Mouse (Mus musculus) forebrain, embryonic 11.5 days (tissue): ENCODE results near the gene Kctd20. TPM values are rescaled to one million over a fixed set of nuclear protein-coding genes. Genes with fewer than 3 reads are reported as not detected.

ENCODE experiments used
- ATAC-seq: fragments of 200-750 bp; cut with Nextera tagmentation; replicated peaks from 2 replicates; pipeline ENCODE4 v1.8.0; 2017; ENCODE audit warnings: moderate TSS enrichment; ENCODE audit not compliant: low FRiP score
- DNase-seq: peaks from one replicate; pipeline ENCODE4 v3.0.0-alpha.2; 2017; ENCODE audit warnings: low spot score
- H3K27ac ChIP-seq: fragments of 300-500 bp; sonication (generic); 2 replicates; pipeline ENCODE4 v1.5.1; 2014; ENCODE audit warnings: low read depth, low read length
- H3K27me3 ChIP-seq: fragments of 300-500 bp; sonication (generic); 2 replicates; pipeline ENCODE4 v1.6.1; 2014; ENCODE audit warnings: mild to moderate bottlenecking, low read length, mixed read lengths; ENCODE audit not compliant: control insufficient read depth, insufficient read depth
- H3K36me3 ChIP-seq: fragments of 300-500 bp; sonication (generic); 2 replicates; pipeline ENCODE4 v1.6.1; 2014; ENCODE audit warnings: mild to moderate bottlenecking, low read length, moderate library complexity, mixed read lengths; ENCODE audit not compliant: control insufficient read depth, insufficient read depth
- H3K4me1 ChIP-seq: fragments of 300-500 bp; sonication (generic); replicated peaks from 2 replicates; pipeline ENCODE4 v1.6.1; 2014; ENCODE audit warnings: low read length, mixed read lengths; ENCODE audit not compliant: control insufficient read depth, insufficient read depth
- H3K4me2 ChIP-seq: fragments of 300-500 bp; sonication (generic); 2 replicates; pipeline ENCODE4 v1.6.1; 2014; ENCODE audit warnings: low read depth, mild to moderate bottlenecking, low read length, moderate library complexity, mixed read lengths; ENCODE audit not compliant: severe bottlenecking
- H3K4me3 ChIP-seq: fragments of 300-500 bp; sonication (generic); 2 replicates; pipeline ENCODE4 v1.5.1; 2014; ENCODE audit warnings: low read depth, low read length
- H3K9ac ChIP-seq: fragments of 300-500 bp; sonication (generic); 2 replicates; pipeline ENCODE4 v1.6.1; 2014; ENCODE audit warnings: low read length
- H3K9me3 ChIP-seq: fragments of 300-500 bp; sonication (generic); 2 replicates; pipeline ENCODE4 v1.6.1; 2016; ENCODE audit warnings: low read length, mixed read lengths; ENCODE audit not compliant: control insufficient read depth
- WGBS: fragments of 180-500 bp; shearing (Covaris S2); extraction: QIAGEN DNeasy Blood & Tissue Kit; methylation state at CpG from one replicate; pipeline ENCODE4 v1.1.7; 2014; 5-methylcytosine and 5-hydroxymethylcytosine counted together
- polyA plus RNA-seq: library from polyadenylated mRNA; unstranded; fragments of >200 nt; fragmentation: Nextera tagmentation; extraction: Ambion mirVana; gene quantifications from 2 replicates; pipeline ENCODE4 v1.2.1, GENCODE M21; 2014

Kctd20 gene
- polyA plus RNA-seq, 1 experiment from 2014 or later = 116 TPM

DNA sequence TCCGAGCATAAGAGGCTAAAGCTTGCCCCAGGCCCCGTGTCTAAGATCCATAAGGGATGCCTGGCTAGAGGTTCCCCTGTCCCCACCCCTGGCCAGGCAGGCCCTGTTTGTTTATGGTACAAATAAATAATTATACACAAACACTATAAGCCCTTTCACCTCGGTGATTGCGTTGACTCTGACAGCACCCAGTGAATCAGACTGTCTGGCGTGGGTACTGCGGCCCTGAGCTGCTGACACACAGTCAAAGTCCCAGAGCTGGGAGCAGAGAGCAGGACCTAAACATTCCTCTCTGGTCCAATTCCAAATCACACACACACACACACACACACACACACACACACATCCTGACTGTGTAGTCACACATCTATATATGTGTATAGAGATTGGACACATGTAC is 37.8 kb upstream of the Kctd20 start:
- no peak for DNase-seq
- peaks cover 3% of the 10 kb centered on the region; the same call in 1 of the 2 replicates for H3K27me3 ChIP-seq
- no peaks in the 10 kb centered on the region for H3K9me3 ChIP-seq
- H3K36me3 ChIP-seq = no peaks in the 10 kb centered on the region
- H3K27ac ChIP-seq = no peak overlapping the region
- no peak overlapping the region for H3K9ac ChIP-seq
- H3K4me2 ChIP-seq = no peak overlapping the region
- H3K4me3 ChIP-seq = no peak overlapping the region
- peaks cover 5% of the 10 kb centered on the region; the same call in 1 of the 2 replicates for H3K4me1 ChIP-seq
- ATAC-seq = no peak
- WGBS = 81% methylated on average over 6 of the region's 6 CpGs

DNA sequence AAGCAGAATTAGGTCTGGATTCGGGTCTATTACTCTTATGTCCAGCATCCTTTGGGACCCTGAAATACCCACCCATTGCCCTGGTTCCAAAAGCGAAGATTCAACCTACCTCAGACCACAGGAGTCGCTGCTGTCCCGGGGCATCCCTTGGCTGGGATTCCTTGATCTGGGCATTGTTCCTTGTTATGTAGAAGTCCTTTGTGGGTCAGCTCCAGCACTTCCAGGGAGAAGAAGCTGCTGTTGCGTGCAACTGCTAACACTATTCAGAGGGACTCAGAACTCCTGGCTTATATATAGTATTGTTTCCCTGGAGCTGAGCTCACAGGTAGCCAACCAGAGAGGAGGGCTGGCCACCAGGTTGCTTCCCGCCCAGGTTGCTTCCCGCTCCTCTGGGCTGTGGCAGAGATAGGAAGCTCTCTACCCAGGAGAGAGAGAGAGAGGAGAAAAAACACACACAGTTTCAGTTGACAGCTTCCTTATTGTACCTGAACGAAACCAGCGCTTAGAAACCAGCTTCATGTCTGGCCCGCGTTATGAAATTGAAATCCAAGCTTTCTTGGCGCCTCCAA is 36.6 kb upstream of the Kctd20 start, which contains the start of gene 4930539E08Rik:
Gene 4930539E08Rik (minus strand): TSS at position 265 of the 569 bp plus-strand sequence.
- DNase-seq (no peak), ATAC-seq (no peak)
- no peak within 1 kb of the TSS for H3K4me3 ChIP-seq
- H3K4me2 ChIP-seq = no peak within 1 kb of the TSS
- H3K27ac ChIP-seq = no peak within 1 kb of the TSS
- 60% methylated on average over 12 of the region's 12 CpGs for WGBS
- no peak within 1 kb of the TSS for H3K9ac ChIP-seq
- no peaks in the 10 kb centered on the region for H3K9me3 ChIP-seq
- no peaks in the 10 kb centered on the region for H3K27me3 ChIP-seq
- no peaks in the 10 kb centered on the region for H3K36me3 ChIP-seq
- H3K4me1 ChIP-seq = no peaks in the 10 kb centered on the region

DNA sequence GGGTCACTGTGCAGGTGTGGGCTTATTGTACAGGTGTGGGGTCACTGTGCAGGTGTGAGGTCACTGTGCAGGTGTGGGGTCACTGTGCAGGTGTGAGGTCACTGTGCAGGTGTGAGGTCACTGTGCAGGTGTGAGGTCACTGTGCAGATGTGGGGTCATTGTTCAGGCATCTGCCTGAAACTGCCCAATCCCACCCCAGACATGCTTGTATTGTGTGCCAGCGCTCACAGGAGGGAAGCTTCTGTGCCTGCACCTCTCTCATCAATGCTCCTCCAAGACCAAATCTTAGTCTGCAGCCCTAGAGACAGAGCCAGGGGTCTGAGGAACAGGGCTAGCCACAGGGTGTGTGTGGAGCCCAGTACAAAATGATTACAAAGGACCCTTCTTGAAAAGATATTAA is 35.2 kb upstream of the Kctd20 start:
- ATAC-seq (no peak), DNase-seq (no peak)
- H3K9me3 ChIP-seq = no peaks in the 10 kb centered on the region
- H3K27me3 ChIP-seq = no peaks in the 10 kb centered on the region
- H3K4me2 ChIP-seq = no peak overlapping the region
- no peak overlapping the region for H3K4me3 ChIP-seq
- H3K4me1 ChIP-seq = no peaks in the 10 kb centered on the region
- H3K9ac ChIP-seq = no peak overlapping the region
- H3K36me3 ChIP-seq = no peaks in the 10 kb centered on the region
- WGBS = 79% methylated on average over 1 of the region's 1 CpGs
- H3K27ac ChIP-seq = no peak overlapping the region

DNA sequence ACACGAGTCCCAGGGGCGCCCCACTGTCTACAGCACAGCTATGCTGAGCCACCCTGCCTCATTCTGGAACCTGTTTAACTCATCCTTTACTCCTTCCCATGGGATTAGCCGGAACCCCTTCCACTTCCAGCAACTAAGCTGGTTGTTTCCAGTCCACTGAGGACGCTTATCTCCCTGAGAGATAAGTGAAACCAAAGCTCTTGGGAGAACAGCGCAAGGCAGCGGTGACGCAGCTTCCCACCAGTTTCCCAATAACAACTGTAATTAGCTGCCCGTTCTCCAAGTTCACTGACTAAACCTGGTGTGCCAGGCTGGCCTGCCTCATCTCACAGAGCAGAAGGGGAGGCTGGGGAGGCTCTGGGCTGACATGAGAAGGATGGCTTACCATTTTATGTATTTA is 30.7 kb upstream of the Kctd20 start:
- no peak overlapping the region for H3K27ac ChIP-seq
- no peak overlapping the region for H3K4me2 ChIP-seq
- no peak overlapping the region for H3K4me3 ChIP-seq
- no peaks in the 10 kb centered on the region for H3K9me3 ChIP-seq
- H3K27me3 ChIP-seq = no peaks in the 10 kb centered on the region
- DNase-seq (no peak), ATAC-seq (no peak)
- no peaks in the 10 kb centered on the region for H3K4me1 ChIP-seq
- no peak overlapping the region for H3K9ac ChIP-seq
- WGBS = 72% methylated on average over 8 of the region's 8 CpGs
- H3K36me3 ChIP-seq = no peaks in the 10 kb centered on the region

DNA sequence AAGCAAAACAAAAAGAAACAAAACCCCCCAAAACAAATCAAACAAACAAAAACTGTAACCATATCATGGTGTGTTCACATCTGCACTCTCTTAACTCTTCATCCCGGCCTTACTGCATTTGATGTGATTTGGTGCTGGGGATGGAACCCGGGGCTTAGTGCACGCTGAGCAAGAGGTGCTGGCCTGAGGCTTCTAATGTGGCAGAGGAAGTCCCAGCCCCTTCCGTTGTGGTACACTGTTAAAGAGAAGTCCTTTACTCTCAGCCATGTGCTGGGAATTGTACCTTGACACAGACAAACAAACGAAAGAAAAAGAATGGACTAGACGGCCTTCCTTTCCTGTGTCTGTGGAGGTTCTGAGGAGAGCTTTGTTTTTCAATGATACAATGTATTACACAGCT is 29.7 kb upstream of the Kctd20 start:
- DNase-seq (no peak), ATAC-seq (no peak)
- WGBS = 76% methylated on average over 6 of the region's 6 CpGs

DNA sequence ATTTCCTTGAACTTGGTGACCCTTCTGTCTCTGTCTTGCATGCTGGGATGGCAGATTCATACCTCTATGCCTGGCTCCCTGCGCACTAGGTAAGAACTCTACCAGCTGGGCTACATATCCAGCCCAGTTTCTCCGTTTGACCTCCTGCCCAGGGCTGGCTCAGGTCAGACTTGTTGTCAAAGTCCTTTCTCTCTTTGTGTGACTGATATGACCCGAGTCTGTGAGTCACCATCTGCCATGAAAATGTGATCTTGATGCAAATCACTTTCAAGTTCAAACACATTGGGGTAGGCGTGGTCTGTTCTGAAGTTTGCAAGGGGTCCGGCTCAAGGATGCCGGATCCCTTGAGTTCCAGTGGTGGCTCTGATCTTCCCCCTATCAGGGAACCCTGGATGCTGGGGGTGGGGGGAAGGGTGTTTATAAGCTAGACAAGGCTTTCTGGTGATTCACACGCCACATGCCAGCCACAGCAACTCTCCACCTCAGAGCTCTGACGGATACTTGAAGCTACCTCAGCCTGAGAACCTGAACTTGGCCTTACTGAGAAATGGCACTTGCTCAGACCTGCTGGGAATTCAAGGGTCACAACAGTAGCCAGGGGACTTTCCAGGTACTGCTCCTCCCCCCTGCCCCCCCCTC is 26.7 kb upstream of the Kctd20 start:
- H3K9me3 ChIP-seq = no peaks in the 10 kb centered on the region
- WGBS = 89% methylated on average over 8 of the region's 8 CpGs
- H3K9ac ChIP-seq = no peak overlapping the region
- no peaks in the 10 kb centered on the region for H3K4me1 ChIP-seq
- H3K36me3 ChIP-seq = no peaks in the 10 kb centered on the region
- no peak overlapping the region for H3K27ac ChIP-seq
- DNase-seq = no peak
- no peak overlapping the region for H3K4me3 ChIP-seq
- no peak for ATAC-seq
- H3K4me2 ChIP-seq = no peak overlapping the region
- H3K27me3 ChIP-seq = no peaks in the 10 kb centered on the region

More for the DNA sequence above, 29.7 kb upstream of the Kctd20 start:
- H3K27ac ChIP-seq = no peak overlapping the region
- H3K36me3 ChIP-seq = no peaks in the 10 kb centered on the region
- H3K9ac ChIP-seq = no peak overlapping the region
- no peak overlapping the region for H3K4me2 ChIP-seq
- H3K4me1 ChIP-seq = no peaks in the 10 kb centered on the region
- no peaks in the 10 kb centered on the region for H3K27me3 ChIP-seq
- no peak overlapping the region for H3K4me3 ChIP-seq
- H3K9me3 ChIP-seq = no peaks in the 10 kb centered on the region

DNA sequence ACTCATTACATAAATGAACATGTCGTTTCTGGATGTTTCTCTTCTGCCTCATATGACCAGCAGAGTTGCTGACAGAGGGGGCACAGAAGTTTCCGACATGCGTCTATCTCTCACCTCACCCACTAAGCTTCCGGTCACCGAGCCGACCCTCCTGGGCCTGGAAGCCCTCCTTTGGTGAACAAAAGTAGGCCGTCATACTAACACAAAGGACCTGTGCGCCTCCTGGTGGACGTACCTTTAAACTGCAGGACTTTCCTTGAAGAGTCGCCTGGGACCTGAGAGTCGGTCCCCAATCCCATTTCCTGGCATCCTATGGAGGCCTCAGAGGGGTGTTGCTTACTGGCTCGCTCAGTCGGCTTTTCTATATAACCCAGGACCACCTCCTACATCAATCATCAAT is 25.4 kb upstream of the Kctd20 start:
- ATAC-seq (0 out of 2 replicates have a peak, but pooled peaks have one; percentile 30), DNase-seq (peak; percentile 92)
- Histone ChIP-seq H3K36me3 (no peaks in the 10 kb centered on the region), H3K4me3 (no peak overlapping the region), H3K4me2 (no peak overlapping the region), H3K27me3 (no peaks in the 10 kb centered on the region), H3K9me3 (no peaks in the 10 kb centered on the region), H3K4me1 (0 out of 2 replicates have a peak, but pooled peaks cover 5% of the 10 kb centered on the region), H3K9ac (no peak overlapping the region), H3K27ac (no peak overlapping the region)
- WGBS = 17% methylated on average over 13 of the region's 13 CpGs

DNA sequence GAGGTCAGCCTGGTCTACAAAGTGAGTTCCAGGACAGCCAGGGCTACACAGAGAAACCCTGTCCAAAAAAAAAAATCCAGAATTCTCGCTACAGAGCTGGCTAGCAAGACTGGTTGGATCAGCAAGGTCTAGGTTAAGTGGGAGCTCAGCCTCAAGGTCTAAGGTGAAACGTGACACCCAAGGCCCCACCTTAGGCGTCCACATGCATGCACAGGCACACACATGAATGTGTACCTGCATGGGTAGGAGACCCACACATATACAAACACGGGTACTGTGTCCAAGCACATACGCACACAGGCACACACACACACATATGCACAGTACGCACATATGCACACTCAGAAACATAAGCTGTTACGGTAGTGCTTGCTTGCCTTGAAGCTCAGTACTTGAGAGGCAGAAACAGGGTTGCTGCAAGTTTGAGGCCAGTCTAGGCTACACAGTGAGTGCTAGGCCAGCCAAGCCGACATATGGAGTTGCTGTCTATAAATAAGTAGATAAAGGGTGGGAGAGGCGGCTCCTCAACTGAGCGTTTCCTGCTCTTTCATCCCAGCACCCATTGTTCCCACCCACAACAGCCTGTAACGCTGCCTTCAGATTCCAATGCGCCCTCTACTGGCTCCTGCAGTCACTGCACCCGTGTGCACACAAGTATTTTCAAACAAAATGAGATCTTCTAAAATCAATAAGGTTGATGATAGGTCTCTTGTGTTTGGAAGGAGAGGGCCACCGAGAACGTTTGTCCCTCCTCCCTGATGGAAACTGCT is 24.7 kb upstream of the Kctd20 start:
- Histone ChIP-seq H3K36me3 (no peaks in the 10 kb centered on the region), H3K9me3 (no peaks in the 10 kb centered on the region), H3K4me2 (no peak overlapping the region), H3K27me3 (no peaks in the 10 kb centered on the region), H3K4me3 (no peak overlapping the region), H3K27ac (no peak overlapping the region), H3K9ac (no peak overlapping the region), H3K4me1 (0 out of 2 replicates have a peak, but pooled peaks cover 5% of the 10 kb centered on the region)
- ATAC-seq = no peak
- peak; percentile 74 for DNase-seq
- 49% methylated on average over 15 of the region's 15 CpGs for WGBS
